Mouse (Mus musculus) spleen, adult 2 months (tissue): ENCODE data around the gene Med12l.

Source experiments
- CTCF ChIP-seq: fragments of 200-500 bp; IDR thresholded peaks from 2 replicates; pipeline ENCODE4 v1.5.1; 2011; ENCODE audit warnings: mild to moderate bottlenecking, inconsistent platforms; ENCODE audit not compliant: insufficient read depth, insufficient read length, insufficient replicate concordance; ENCODE audit errors: extremely low read depth
- POLR2A ChIP-seq: fragments of 200-500 bp; IDR thresholded peaks from 2 replicates; pipeline ENCODE4 v1.6.1; 2011; ENCODE audit warnings: low read depth, low read length, inconsistent platforms

- TF ChIP-seq POLR2A (no peak), CTCF (no peak)
Observed at GRCm38 (mm10) chr3:59243384-59243783, 237.8 kb downstream of the Med12l start.
